Mouse (Mus musculus): ENCODE measurements at regions not wholly inside any gene's neighbourhood (a gene's known extent, or its start where the extent isn't known, plus 50 kb on each side); places are given as distances from the start of the nearest gene placed in this dataset.

- 0 out of 2 replicates have a peak overlapping the region, but pooled peaks have one; percentile 67 for H3K27ac ChIP-seq
- no peak for TF ChIP-seq CTCF (conservative IDR thresholded peaks at IDR 0.05)
- no peak overlapping the region for H3K4me3 ChIP-seq
- no peak for DNase-seq (ENCODE audit: low spot score in 2 of 2)
These were observed 178.4 kb upstream of the Ttc29 start for GRCm38 (mm10) chr8:78034687-78035086.

GRCm38 (mm10) chr8:78037218-78037617 is 175.9 kb upstream of the Ttc29 start:
- H3K27ac ChIP-seq, result peak overlapping the region; percentile 67
- DNase-seq (ENCODE audit: low spot score in 2 of 2), result peak in 1 of 2 experiments; percentile 46

GRCm38 (mm10) chr8:78046691-78047090 is 166.4 kb upstream of the Ttc29 start:
- TF ChIP-seq CTCF (conservative IDR thresholded peaks at IDR 0.05), result no peak
- Histone ChIP-seq H3K4me3 (no peak overlapping the region), H3K27ac (peak overlapping the region; percentile 68; the same call in 1 of the 2 replicates)
- DNase-seq (ENCODE audit: low spot score in 2 of 2), result no peak

More at GRCm38 (mm10) chr8:78037218-78037617, 175.9 kb upstream of the Ttc29 start:
- no peak overlapping the region for H3K4me3 ChIP-seq
- TF ChIP-seq CTCF (conservative IDR thresholded peaks at IDR 0.05), result no peak

GRCm38 (mm10) chr8:78050768-78051167 is 162.3 kb upstream of the Ttc29 start:
- H3K27ac ChIP-seq, result no peak overlapping the region
- peak; percentile 61 for TF ChIP-seq CTCF (conservative IDR thresholded peaks at IDR 0.05)
- H3K4me3 ChIP-seq, result no peak overlapping the region
- no peak for DNase-seq (ENCODE audit: low spot score in 2 of 2)

- no peak for DNase-seq (ENCODE audit: low spot score in 2 of 2)
- no peak for TF ChIP-seq CTCF (conservative IDR thresholded peaks at IDR 0.05)
- Histone ChIP-seq H3K27ac (no peak overlapping the region), H3K4me3 (no peak overlapping the region)
These were observed 158.7 kb upstream of the Ttc29 start for GRCm38 (mm10) chr8:78054435-78054834.

GRCm38 (mm10) chr8:78054920-78055319 is 158.2 kb upstream of the Ttc29 start:
- Histone ChIP-seq H3K4me3 (no peak overlapping the region), H3K27ac (no peak overlapping the region)
- no peak for TF ChIP-seq CTCF (conservative IDR thresholded peaks at IDR 0.05)
- DNase-seq (ENCODE audit: low spot score in 2 of 2), result no peak

GRCm38 (mm10) chr8:78055531-78055930 is 157.6 kb upstream of the Ttc29 start:
- TF ChIP-seq CTCF (conservative IDR thresholded peaks at IDR 0.05), result no peak
- Histone ChIP-seq H3K27ac (no peak overlapping the region), H3K4me3 (no peak overlapping the region)
- DNase-seq (ENCODE audit: low spot score in 2 of 2), result no peak

- Histone ChIP-seq H3K27ac (no peak overlapping the region), H3K4me3 (no peak overlapping the region)
- DNase-seq (ENCODE audit: low spot score in 2 of 2), result no peak
- TF ChIP-seq CTCF (conservative IDR thresholded peaks at IDR 0.05), result no peak
These were observed 155.7 kb upstream of the Ttc29 start for GRCm38 (mm10) chr8:78057357-78057756.

GRCm38 (mm10) chr8:78061827-78062719 is 151.0 kb upstream of the Ttc29 start:
- Histone ChIP-seq H3K4me3 (no peak overlapping the region), H3K27ac (0 out of 2 replicates have a peak overlapping the region, but pooled peaks have one; percentile 25)
- peak; percentile 29 to 38 for DNase-seq (ENCODE audit: low spot score in 2 of 2)
- peak; percentile 87 for TF ChIP-seq CTCF (conservative IDR thresholded peaks at IDR 0.05)

GRCm38 (mm10) chr8:78063529-78063928 is 149.6 kb upstream of the Ttc29 start:
- Histone ChIP-seq H3K27ac (no peak overlapping the region), H3K4me3 (peak overlapping the region; percentile 34)
- peak; percentile 80 for TF ChIP-seq CTCF (conservative IDR thresholded peaks at IDR 0.05)
- peak; percentile 52 to 63 for DNase-seq (ENCODE audit: low spot score in 2 of 2)

- no peak for DNase-seq (ENCODE audit: low spot score in 2 of 2)
- peak overlapping the region; percentile 34 for H3K4me3 ChIP-seq
- no peak overlapping the region for H3K27ac ChIP-seq
- no peak for TF ChIP-seq CTCF (conservative IDR thresholded peaks at IDR 0.05)
These were observed 148.9 kb upstream of the Ttc29 start for GRCm38 (mm10) chr8:78064161-78064560.

GRCm38 (mm10) chr8:78065890-78066493 is 147.1 kb upstream of the Ttc29 start:
- Histone ChIP-seq H3K27ac (no peak overlapping the region), H3K4me3 (no peak overlapping the region)
- no peak for DNase-seq (ENCODE audit: low spot score in 2 of 2)
- no peak for TF ChIP-seq CTCF (conservative IDR thresholded peaks at IDR 0.05)

GRCm38 (mm10) chr8:78068087-78068910 is 144.8 kb upstream of the Ttc29 start:
- H3K4me3 ChIP-seq, result no peak overlapping the region
- no peak overlapping the region for H3K27ac ChIP-seq
- TF ChIP-seq CTCF (conservative IDR thresholded peaks at IDR 0.05), result no peak
- DNase-seq (ENCODE audit: low spot score in 2 of 2), result no peak
